Mouse (Mus musculus) G1E (cell line): ENCODE measurements around the gene Cdx2.

ENCODE experiments used
- CTCF ChIP-seq: IDR thresholded peaks from 2 replicates; pipeline ENCODE4 v1.5.1; 2012; ENCODE audit warnings: low read depth, low read length, inconsistent platforms, mixed read lengths
- GATA1 ChIP-seq: IDR thresholded peaks from 2 replicates; pipeline ENCODE4 v1.6.1; 2012; ENCODE audit warnings: borderline replicate concordance, low read length, inconsistent platforms, mixed read lengths
- TAL1 ChIP-seq: conservative IDR thresholded peaks from 2 replicates; pipeline ENCODE4 v1.6.1; 2012; ENCODE audit warnings: low read depth, low read length, inconsistent platforms, mixed read lengths

DNA sequence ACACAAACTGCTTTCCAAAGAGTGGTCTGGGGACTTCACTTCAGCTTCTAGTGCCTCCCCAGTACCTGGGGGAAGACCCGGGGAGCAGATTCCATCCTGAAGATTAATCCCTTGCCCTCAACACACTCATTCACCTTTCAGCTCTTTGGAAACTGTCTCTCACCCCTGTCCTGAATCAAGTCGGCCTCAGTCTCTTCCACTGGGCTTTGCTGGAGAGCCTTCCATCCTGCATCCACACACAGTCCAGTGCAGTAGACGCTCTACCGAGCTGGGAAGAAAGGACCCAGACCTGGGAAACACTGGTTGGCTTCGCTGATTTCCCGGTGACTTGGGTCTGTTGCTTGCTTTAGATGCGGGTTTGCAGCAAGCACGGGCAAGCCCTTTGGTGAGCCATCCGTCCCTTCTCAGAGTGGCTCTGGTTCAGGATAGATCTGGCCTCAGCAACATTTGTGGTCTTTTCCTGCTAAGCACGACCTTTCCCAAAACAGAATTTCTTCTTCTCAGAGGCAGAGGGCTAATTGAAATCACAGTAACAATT lies 34.2 kb downstream of the Cdx2 start:
- TF ChIP-seq GATA1 (no peak), CTCF (no peak), TAL1 (no peak)
